Mouse (Mus musculus) mesoderm, embryonic 11.5 days (tissue): ENCODE measurements around the gene Col4a6.
A peak's percentile ranks its signal among the peaks of the same experiment; 100 is the strongest.

ENCODE experiments used
- DNase-seq: peaks from one replicate; pipeline ENCODE4 v3.0.0-alpha.2; 2012; ENCODE audit warnings: low read depth, low spot score

The Col4a6 gene

GRCm38 (mm10) chrX:141265986-141266385 lies 207.9 kb downstream of the Col4a6 start:
- no peak for DNase-seq

DNA sequence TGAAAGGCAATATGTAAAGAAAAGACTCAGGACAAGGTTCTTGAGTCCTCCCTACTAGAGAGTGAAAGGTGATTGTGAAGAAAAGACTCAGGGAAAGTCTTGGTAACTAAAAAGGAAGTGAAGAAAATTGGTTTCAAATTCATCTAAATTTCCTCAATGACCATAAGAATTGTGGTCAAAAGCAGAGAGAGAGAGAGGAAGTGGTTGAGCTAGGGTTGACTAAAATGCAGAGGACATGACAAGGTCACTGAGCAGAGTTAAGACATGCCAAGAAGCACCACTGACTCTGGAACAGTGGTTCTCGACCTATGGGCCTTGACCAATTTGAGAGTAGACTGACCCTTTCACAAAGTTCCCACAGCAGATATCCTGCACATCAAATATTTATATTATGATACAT lies 224.2 kb downstream of the Col4a6 start:
- no peak for DNase-seq

- DNase-seq: peak; percentile 19
Observed at GRCm38 (mm10) chrX:141236564-141237333, 237.1 kb downstream of the Col4a6 start.

- DNase-seq: no peak
Observed at GRCm38 (mm10) chrX:141228169-141228568, 245.7 kb downstream of the Col4a6 start.

GRCm38 (mm10) chrX:141212802-141213201 lies 261.1 kb downstream of the Col4a6 start:
- DNase-seq: peak; percentile 58

DNA sequence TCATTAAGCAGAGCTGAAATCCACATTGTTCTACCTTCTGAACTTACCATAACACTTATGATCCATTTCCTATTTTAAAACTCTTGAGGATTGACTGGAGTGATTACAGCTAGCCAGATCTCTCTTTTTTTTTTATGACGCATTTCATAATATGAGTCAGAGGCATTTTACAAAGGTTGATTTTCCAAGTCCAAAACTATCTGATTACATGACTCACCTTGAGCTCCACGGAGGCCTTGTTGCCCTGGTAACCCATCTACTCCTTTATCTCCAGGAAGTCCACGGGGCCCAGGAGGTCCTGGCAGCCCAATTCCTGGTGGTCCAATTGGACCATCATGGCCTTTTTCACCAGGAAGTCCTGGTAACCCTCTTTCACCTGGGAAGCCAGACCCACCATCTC lies 274.9 kb downstream of the Col4a6 start:
- DNase-seq: no peak

GRCm38 (mm10) chrX:141195036-141195435 lies 278.8 kb downstream of the Col4a6 start:
- DNase-seq: no peak

DNA sequence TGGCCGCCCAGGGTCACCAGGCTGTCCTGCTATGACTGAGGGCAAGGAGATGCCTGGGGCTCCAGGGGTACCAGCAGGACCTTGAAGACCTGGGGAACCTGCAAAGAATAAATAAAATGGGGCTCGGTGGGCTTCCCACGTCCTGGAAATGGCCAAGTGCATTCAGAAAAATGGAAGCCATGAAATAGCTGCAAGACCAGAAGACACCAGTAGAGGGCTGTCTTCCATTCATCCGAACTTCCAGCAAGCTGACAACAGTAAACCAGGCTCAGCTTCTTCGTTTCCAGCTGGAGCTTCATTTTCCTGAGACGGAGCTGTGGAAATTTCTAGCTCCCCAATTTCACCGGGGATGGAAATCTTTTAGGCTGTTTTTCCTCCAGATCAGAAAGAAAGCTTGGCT lies 298.5 kb downstream of the Col4a6 start:
- DNase-seq: peak; percentile 50

- DNase-seq: no peak
Observed at GRCm38 (mm10) chrX:141165067-141165466, 308.8 kb downstream of the Col4a6 start.

DNA sequence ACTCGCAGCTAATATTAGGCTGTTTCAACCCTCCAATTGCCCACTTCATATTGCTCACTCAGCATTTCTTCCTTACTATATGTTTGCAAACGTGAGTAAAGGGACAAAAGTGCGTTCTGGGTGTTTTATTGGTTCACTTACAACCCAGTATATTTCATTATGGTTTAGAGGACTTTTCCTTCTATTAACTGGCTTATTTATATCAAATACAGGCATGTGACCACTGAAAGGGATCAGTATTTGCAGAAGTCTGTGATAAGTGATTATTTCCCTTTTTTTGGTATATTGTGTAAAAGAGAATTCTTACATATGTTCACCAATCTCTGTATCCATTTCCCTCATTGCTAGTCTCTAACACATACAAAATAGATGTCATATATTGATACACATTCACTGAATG lies 313.5 kb downstream of the Col4a6 start:
- no peak for DNase-seq

- DNase-seq: peak; percentile 15
Observed at GRCm38 (mm10) chrX:141158160-141158559, 315.7 kb downstream of the Col4a6 start.

GRCm38 (mm10) chrX:141157626-141158025 lies 316.2 kb downstream of the Col4a6 start:
- DNase-seq: no peak

DNA sequence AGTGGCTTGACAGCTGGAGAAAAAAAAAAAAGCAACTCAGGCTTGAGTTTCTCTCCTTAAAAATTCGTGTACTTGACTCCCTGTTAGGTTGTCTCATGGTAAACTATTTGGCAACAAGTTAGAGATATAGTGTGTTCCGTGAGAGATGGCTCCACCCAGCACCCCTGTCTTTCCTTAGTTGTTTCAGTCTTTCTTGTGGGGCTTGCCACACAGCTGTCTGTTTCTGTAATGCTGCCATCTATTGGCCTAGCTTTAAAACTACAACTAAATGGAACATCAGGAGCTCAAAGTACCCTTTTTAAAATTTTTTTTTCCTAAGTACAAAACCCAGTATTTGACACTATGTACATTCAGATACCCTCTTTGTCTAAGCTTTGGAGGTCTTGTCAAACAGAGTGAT lies 317.2 kb downstream of the Col4a6 start:
- peak; percentile 9 for DNase-seq

GRCm38 (mm10) chrX:141151182-141151581 lies 322.7 kb downstream of the Col4a6 start:
- no peak for DNase-seq

- DNase-seq: no peak
Observed at GRCm38 (mm10) chrX:141150290-141150689, 323.6 kb downstream of the Col4a6 start.

GRCm38 (mm10) chrX:141149705-141150104 lies 324.2 kb downstream of the Col4a6 start:
- no peak for DNase-seq
